Mouse (Mus musculus) layer of hippocampus, adult 2 months (tissue): ENCODE measurements around the gene Pik3r1. TPM values are rescaled to one million over a fixed set of nuclear protein-coding genes. Genes with fewer than 3 reads are reported as not detected.

Experiments used
- DNase-seq, 2 experiments: peaks; one replicate each; pipeline ENCODE4 v3.0.0; 2022; ENCODE audit warnings: low spot score in 2 of 2
- H3K27ac ChIP-seq: fragments of 200-600 bp; 2 replicates; pipeline ENCODE4 v1.8.1; 2022
- H3K4me3 ChIP-seq: fragments of 200-600 bp; 2 replicates; pipeline ENCODE4 v1.8.1; 2022; ENCODE audit warnings: mild to moderate bottlenecking
- CTCF ChIP-seq: fragments of 200-600 bp; conservative IDR thresholded peaks from 2 replicates; pipeline ENCODE4 v1.8.1; 2022; ENCODE audit warnings: antibody characterized with exemption, mild to moderate bottlenecking, moderate library complexity
- total RNA-seq, 2 experiments: library from RNA; stranded (reverse); gene quantifications; 2 replicates each; pipeline ENCODE4 v1.2.3; 2021

Gene Pik3r1
- total RNA-seq, 2 experiments from 2014 or later, result 79.8 to 80.8 TPM

GRCm38 (mm10) chr13:101707226-101707625, 60.8 kb downstream of the Pik3r1 start:
- Histone ChIP-seq H3K4me3 (no peak overlapping the region), H3K27ac (no peak overlapping the region)
- TF ChIP-seq CTCF, result no peak
- no peak for DNase-seq

- no peak for TF ChIP-seq CTCF
- H3K27ac ChIP-seq, result no peak overlapping the region
- no peak overlapping the region for H3K4me3 ChIP-seq
- no peak for DNase-seq
Observed at GRCm38 (mm10) chr13:101706426-101706825, 61.6 kb downstream of the Pik3r1 start.

GRCm38 (mm10) chr13:101702096-101702775, 65.8 kb downstream of the Pik3r1 start:
- no peak for DNase-seq
- no peak for TF ChIP-seq CTCF
- H3K4me3 ChIP-seq, result no peak overlapping the region
- no peak overlapping the region for H3K27ac ChIP-seq

GRCm38 (mm10) chr13:101701632-101702031, 66.4 kb downstream of the Pik3r1 start:
- no peak for TF ChIP-seq CTCF
- no peak overlapping the region for H3K27ac ChIP-seq
- no peak for DNase-seq
- H3K4me3 ChIP-seq, result no peak overlapping the region

GRCm38 (mm10) chr13:101699742-101700141, 68.3 kb downstream of the Pik3r1 start:
- Histone ChIP-seq H3K27ac (peak overlapping the region; percentile 18; the same call in 1 of the 2 replicates), H3K4me3 (no peak overlapping the region)
- TF ChIP-seq CTCF, result no peak
- no peak for DNase-seq

GRCm38 (mm10) chr13:101697966-101698365, 70.1 kb downstream of the Pik3r1 start:
- H3K4me3 ChIP-seq, result no peak overlapping the region
- H3K27ac ChIP-seq, result 0 out of 2 replicates have a peak overlapping the region, but pooled peaks have one; percentile 28
- no peak for TF ChIP-seq CTCF
- no peak for DNase-seq

- H3K4me3 ChIP-seq, result no peak overlapping the region
- H3K27ac ChIP-seq, result 0 out of 2 replicates have a peak overlapping the region, but pooled peaks have one; percentile 28
- TF ChIP-seq CTCF, result no peak
- DNase-seq, result no peak
Observed at GRCm38 (mm10) chr13:101697461-101697860, 70.6 kb downstream of the Pik3r1 start.

- no peak for DNase-seq
- Histone ChIP-seq H3K4me3 (no peak overlapping the region), H3K27ac (no peak overlapping the region)
- TF ChIP-seq CTCF, result no peak
Observed at GRCm38 (mm10) chr13:101696827-101697226, 71.2 kb downstream of the Pik3r1 start.

GRCm38 (mm10) chr13:101696316-101696715, 71.7 kb downstream of the Pik3r1 start:
- H3K27ac ChIP-seq, result no peak overlapping the region
- no peak for DNase-seq
- no peak for TF ChIP-seq CTCF
- H3K4me3 ChIP-seq, result no peak overlapping the region

GRCm38 (mm10) chr13:101695876-101696275, 72.1 kb downstream of the Pik3r1 start:
- Histone ChIP-seq H3K27ac (no peak overlapping the region), H3K4me3 (no peak overlapping the region)
- peak; percentile 95 for TF ChIP-seq CTCF
- peak; percentile 82 to 90 for DNase-seq

GRCm38 (mm10) chr13:101694496-101695251, 73.3 kb downstream of the Pik3r1 start:
- DNase-seq, result peak; percentile 32 to 56
- Histone ChIP-seq H3K27ac (peak overlapping the region; percentile 95), H3K4me3 (peak overlapping the region; percentile 66)
- TF ChIP-seq CTCF, result no peak

- Histone ChIP-seq H3K4me3 (peak overlapping the region; percentile 66), H3K27ac (peak overlapping the region; percentile 95)
- DNase-seq, result peak; percentile 69 to 74
- TF ChIP-seq CTCF, result peak; percentile 46
Observed at GRCm38 (mm10) chr13:101693967-101694495, 74.0 kb downstream of the Pik3r1 start.

- peak overlapping the region; percentile 95 for H3K27ac ChIP-seq
- no peak for DNase-seq
- no peak for TF ChIP-seq CTCF
- peak overlapping the region; percentile 66 for H3K4me3 ChIP-seq
Observed at GRCm38 (mm10) chr13:101692866-101693691, 74.9 kb downstream of the Pik3r1 start.
